Mouse (Mus musculus) stomach, postnatal 0 days (tissue): ENCODE measurements around the gene Spata32.

Experiments used
- CTCF ChIP-seq: IDR thresholded peaks from 2 replicates; pipeline ENCODE4 v1.5.1; 2016; ENCODE audit warnings: antibody characterized with exemption, low read depth, mild to moderate bottlenecking, moderate library complexity
- EP300 ChIP-seq: optimal IDR thresholded peaks from 2 replicates; pipeline ENCODE3; 2016; ENCODE audit warnings: antibody characterized with exemption

DNA sequence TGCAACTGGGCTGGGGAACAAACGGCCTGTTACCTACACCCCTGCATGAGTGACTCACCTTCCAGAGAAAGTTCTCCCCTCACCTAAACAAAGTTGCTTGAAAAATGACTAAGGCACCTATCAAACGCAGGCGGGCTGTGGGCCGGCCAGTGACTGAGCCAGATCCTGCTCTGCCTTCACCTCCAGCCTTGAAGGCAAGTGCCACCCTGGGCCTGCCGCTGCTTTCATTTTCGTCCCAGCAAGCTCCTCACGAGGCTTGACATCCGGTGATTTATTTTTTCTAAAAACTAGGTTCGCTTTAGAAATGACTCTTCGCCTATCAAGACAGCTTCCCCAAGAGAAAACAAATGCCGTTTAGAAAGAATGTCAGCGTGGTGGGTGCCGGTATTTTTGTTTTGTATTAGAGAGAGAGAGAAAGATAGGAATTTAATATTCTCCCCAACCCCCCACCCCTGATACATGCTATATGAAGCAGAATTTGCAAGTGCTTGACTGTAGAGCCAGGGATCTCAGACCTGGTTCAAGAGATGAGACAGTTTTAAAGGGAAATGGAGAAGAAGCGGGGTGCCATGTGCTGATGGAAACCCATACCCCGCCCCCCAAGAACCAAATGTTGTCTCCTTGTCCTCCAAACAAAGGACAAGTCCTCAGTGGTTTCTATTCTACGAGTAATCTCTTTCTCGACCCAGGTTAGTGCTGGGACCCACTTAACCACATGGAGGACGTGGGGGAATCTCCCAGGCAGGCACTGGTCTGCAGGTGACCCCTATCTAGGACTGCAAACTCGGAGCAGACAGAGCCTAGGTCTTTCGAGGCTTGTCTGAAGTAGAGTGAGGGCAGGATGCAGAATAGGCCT, 44.4 kb upstream of the Spata32 start:
- TF ChIP-seq CTCF (no peak), EP300 (no peak)
